Mouse (Mus musculus) thymus, postnatal 10 days (tissue): ENCODE measurements around the gene Arhgap10.
A peak's percentile ranks its signal among the peaks of the same experiment; 100 is the strongest.

Source experiments
- DNase-seq, 2 experiments: peaks; one replicate each; pipeline ENCODE4 v3.0.0; 2021; ENCODE audit warnings: low spot score in 2 of 2

The Arhgap10 gene

DNA sequence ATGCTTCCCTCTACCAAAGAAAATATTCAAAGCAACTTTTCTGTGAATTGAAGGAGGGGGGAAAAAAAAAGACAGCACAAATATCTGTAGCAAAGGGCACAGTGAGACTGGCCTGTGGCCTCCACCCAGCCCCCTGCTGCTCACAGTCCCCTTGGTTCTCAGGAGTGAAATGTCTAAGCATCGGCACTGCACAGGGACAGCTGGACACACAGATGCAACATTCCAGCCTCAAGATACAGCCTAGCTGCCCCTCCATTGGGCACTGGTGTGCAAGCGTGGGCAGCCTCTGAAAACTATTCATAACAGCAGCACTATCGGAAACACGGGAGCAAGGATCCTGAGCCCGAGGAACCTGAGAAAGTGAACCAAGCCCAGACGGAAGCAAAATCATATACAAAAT, 113.7 kb downstream of the Arhgap10 start:
- no peak for DNase-seq

DNA sequence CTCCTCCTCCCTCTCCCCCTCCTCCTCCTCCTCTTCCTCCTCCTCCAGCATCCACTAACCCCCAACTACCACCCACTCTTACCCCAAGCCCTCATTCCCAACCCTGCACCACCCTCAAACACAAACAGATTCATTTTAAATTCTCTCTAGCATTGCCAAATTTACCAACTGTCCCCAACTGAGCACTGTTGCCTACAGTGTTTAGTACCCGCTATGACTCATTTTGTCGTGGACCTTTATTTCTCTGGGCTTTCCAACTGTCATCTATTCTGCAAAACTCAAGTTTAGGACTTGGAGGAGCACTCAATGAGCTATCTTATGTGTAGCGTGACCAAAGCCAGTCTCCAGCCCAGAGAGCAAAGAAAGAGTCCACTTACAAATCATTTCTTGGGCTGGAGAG, 115.8 kb downstream of the Arhgap10 start:
- no peak for DNase-seq

DNA sequence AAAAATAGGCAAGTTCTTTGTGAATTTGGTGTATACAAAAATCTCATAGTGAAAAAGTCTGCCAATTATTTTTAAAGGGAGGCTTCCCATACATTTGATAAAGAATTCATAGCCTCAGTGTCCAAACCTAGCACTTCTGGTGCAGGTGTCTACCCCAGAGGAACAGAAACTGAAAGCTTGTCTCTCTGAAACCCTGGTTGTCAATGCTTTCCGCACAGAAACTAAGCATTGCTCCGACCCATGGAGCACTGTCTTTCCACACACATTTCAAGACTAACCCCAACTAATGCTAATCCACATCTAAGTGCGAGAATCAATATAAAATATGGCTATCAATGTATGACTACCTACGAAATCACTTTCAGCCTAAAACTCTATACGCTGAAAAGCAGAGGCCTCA, 116.6 kb downstream of the Arhgap10 start:
- no peak for DNase-seq

DNA sequence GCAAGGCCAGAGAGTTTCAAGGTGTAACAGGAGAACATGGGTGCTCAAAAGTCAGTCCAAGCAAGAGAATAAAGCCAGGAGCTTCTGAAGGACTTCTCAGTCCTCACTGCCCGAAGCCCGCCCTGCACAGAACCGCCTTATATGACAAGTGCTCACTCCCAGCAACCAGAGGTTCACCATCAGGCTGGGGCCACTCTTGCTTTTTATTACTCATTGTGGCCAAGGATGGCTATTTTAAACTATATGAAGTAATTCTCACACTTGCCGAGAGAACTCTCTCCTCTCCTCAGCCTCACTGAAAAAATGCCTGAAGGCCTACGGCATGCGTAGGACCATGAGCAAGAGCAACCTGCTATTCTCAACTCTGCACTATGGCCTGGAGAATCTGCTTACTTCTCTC, 133.7 kb downstream of the Arhgap10 start:
- DNase-seq: no peak

DNA sequence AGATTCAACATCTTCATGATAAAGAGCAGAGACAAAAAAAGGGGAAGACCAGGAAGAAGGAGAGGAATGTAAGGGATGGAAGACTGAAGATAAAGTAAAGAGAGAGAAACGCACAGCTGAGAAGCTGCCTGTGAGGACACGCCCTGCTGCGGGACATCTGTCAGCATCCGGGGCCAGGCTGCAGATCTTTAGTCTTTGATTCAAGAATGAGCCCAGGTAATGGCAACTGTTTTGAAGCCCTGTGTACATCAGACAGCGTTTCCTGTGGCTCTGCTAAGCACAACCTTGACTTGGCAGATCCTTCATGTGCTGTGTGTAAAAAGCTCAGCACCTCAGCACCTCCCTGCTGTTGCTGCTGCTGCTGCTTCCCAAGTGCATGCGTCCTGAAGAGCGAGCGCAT, 134.1 kb downstream of the Arhgap10 start:
- DNase-seq: peak; percentile 22 to 24

DNA sequence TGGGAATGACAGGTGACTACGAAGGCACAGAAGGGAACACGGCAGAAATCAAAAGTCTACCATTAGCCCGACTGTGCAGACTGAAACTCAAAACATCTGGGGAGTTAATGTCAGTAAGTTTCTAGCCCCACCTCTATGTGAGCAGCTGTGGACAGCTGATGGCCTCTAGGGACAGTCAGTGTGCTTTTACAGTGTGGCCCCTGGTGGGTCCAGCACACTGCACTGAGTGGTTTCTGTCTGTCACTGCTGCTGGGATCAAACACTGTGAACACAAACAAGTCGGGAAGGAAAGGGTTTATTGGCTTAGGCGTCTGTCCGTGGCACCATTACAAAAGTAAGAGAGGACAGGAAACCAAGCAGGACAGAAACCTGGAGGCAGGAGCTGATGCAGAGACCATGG, 136.9 kb downstream of the Arhgap10 start:
- DNase-seq: no peak

- peak; percentile 17 to 61 for DNase-seq
Measured at GRCm38 (mm10) chr8:77379300-77379699, 138.5 kb downstream of the Arhgap10 start.

DNA sequence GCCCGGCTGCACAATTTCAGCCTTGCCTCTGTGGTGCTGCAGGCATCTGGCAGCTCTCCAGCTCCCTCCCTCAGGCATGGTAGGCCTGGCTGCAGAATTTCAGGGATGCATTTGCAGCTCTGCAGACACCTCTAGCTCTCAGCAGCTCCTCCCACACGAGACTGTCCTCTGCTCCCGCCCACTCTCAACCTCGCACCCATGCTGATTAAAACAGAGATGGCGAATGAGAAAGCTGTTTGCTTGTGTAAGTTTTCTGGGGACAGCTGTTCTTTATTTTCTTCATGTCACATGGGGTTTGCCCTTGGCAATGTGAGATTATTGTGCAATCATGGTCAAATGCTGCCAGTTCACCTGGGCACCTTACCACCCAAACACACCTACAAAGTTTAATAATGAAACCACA, 141.3 kb downstream of the Arhgap10 start:
- no peak for DNase-seq

DNA sequence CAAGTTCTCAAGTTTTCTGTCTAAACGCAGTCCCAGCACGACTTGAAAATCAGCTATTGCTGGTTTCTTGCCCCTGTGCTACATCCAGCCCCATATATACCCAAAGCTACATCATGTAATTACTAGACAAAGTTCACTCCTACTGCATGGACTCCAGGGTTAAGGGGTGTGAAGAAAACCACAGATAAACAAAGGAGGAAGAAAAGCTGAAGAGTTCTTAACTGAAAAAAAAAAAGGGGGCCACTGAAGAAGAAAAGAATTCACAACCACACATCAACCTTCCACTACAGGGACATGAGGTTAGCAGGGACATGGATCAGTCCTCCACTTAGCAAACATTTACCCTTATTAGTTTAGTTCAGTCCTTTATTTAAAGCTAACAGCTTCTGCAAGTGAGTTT, 141.8 kb downstream of the Arhgap10 start:
- no peak for DNase-seq

GRCm38 (mm10) chr8:77371006-77371405, 146.7 kb downstream of the Arhgap10 start:
- no peak for DNase-seq

GRCm38 (mm10) chr8:77370308-77370707, 147.4 kb downstream of the Arhgap10 start:
- DNase-seq: no peak

DNA sequence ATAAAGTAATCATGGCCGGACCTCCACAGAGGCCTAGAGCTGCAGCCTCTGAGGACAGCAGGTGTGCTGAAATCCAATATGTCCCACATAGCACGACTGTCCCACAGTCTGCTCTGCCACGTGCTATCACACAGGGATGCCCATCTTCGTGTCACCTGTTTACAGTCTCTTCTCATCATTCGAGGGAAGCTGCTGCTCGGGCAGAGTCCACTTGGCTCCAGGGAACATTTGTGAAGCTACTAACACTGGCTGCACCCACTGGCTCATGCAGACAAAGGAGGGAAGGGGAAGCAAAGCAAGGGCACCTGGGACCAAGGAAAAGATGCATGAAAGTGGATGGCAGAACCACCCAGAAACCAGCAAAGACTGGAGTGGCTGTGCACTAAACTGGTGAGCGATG, 148.1 kb downstream of the Arhgap10 start:
- DNase-seq: no peak

DNA sequence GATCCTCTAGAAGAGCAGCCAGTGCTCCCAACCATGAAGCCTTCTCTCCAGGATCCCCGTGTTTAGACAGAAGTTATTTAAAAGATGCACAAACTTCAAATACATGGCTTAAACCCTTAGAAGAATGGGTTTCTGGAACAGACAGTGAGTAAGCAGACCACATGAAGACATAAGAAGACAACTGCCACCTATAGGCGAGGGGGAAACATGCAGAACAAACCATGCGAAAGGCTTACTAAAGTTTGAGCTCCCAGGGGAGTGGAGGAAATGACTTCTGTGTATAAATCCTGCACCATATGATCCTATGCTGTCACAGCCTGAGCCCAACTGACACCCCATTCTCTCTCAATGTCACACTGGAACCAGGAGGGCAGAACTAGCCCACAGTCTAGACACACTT, 150.7 kb downstream of the Arhgap10 start:
- peak in 1 of 2 experiments; percentile 23 for DNase-seq

DNA sequence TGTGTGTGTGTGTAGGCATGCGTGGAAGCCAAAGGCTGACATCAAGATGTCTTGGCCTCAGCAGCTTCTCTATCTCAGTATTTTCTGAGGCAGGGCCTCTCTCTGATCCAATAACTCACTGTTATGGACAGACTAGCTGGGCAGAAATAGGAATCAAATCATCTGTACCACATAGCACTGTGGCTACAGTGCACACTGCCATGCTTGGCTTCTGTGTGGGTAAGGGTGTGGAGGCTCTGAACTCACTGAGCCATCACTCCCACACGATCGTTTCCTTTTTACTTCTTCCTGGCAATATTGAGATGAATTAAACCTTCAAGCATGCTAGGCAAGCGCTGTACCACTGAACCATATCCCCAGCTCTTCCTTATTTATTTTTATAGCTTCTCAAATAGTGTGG, 151.3 kb downstream of the Arhgap10 start:
- DNase-seq: no peak

GRCm38 (mm10) chr8:77365990-77366389, 151.8 kb downstream of the Arhgap10 start:
- no peak for DNase-seq

DNA sequence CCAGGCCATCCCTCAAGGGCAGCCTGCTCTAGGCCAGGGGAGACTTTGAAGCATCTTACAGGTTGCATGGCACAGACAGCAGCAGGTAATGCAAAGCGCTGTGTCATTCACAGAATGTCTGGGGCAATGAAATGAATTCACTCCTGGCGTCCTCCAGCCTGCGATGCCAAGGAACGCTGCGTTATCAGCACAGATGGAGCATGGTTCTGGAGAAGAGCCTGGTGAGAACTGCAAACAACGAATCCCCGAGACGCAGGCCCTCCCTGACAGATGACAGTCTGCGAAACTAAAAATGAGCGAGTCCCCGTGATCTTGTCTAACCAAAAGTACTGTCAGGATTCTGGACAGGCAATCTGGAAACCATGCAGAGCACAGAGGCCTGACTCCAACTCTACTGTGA, 153.3 kb downstream of the Arhgap10 start:
- no peak for DNase-seq

GRCm38 (mm10) chr8:77360853-77361252, 156.9 kb downstream of the Arhgap10 start:
- no peak for DNase-seq

DNA sequence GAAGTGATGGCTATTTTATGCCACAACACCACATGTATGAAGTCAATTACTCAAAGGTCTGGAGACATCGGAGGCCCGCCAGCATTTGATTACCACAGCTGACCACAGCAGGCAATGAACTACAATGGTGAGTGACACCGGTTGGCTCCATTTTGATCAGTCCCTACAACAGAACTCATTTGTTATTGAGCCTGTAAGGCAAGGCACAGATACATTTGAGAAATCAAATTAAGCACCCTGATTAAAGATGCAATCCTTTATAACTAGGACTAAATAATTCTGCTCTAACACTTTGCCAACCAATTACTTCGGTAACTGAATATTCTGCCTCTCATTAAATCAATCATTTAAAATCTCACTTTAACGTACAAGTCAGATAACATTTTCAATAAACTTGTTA, 157.3 kb downstream of the Arhgap10 start:
- DNase-seq: no peak

- DNase-seq: no peak
Measured at GRCm38 (mm10) chr8:77357126-77357525, 160.6 kb downstream of the Arhgap10 start.

- DNase-seq: no peak
Measured at GRCm38 (mm10) chr8:77355344-77355743, 162.4 kb downstream of the Arhgap10 start.

- no peak for DNase-seq
Measured at GRCm38 (mm10) chr8:77354189-77354588, 163.6 kb downstream of the Arhgap10 start.

DNA sequence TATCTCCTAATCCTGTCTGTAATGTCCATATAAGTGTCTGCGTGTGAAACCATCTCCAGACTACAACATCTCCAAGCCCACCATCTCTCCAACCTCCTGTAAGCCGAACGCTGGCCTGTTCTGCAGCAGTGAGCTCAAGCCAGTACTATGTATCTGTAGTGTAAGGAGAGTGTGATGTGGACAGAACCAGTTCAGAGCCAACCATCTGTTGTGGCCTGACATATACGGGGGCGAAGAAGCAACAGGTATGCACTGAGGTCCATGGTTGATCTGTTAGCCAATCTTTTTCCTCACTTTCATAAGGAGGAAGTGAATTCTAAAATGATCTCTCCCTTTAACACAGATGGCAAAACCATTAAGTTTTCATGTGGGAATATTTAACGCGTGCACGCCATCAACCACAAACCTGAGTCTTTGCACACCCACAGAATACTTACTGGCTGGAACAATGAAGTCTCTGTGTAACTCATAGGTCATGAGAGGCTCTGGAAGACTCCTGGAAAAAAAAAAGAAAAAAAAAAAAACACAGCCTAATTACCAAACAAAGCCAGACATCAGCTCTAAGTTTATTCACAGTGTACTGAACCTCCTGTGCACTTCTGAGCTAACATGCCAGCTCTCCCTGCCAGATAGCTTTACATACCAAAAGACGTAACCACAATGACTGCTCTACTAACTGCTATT, 166.4 kb downstream of the Arhgap10 start:
- no peak for DNase-seq

GRCm38 (mm10) chr8:77350121-77350777, 167.5 kb downstream of the Arhgap10 start:
- no peak for DNase-seq

DNA sequence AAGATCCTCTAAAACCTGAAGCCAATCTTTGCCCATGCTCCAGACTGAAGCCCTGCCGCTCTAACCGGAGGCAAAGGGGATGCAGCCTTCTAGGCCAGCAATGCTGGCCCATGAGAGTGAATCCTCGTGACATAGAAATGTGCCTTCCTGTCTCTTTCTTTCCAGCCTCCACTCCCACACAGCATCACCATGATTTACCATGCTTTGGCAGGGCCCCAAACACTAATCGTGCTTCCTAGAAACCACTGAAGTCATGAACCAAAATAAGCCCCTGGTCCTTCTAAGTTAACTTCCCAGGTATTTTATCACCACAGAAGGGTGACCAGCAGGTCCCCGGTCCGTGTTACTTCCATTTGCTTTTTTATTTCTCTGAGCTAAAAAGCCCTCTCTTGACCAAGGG, 173.8 kb downstream of the Arhgap10 start:
- no peak for DNase-seq
